Mouse (Mus musculus) embryonic facial prominence, embryonic 11.5 days (tissue): ENCODE measurements around the gene Casz1. TPM values are rescaled to one million over a fixed set of nuclear protein-coding genes. Genes with fewer than 3 reads are reported as not detected.

Source experiments
- ATAC-seq: fragments of 200-750 bp; cut with Nextera tagmentation; replicated peaks from 2 replicates; pipeline ENCODE4 v1.8.0; 2017; ENCODE audit warnings: low read depth; ENCODE audit not compliant: insufficient number of reproducible peaks, low FRiP score, low TSS enrichment
- DNase-seq: peaks from one replicate; pipeline ENCODE4 v3.0.0-alpha.2; 2015; ENCODE audit warnings: low spot score
- H3K27ac ChIP-seq: fragments of 300-500 bp; sonication (generic); replicated peaks from 2 replicates; pipeline ENCODE4 v1.5.1; 2014; ENCODE audit warnings: mild to moderate bottlenecking, low read depth, low read length, control low read depth
- H3K27me3 ChIP-seq: fragments of 300-500 bp; sonication (generic); 2 replicates; pipeline ENCODE4 v1.6.1; 2014; ENCODE audit warnings: mild to moderate bottlenecking, low read length, moderate library complexity, mixed read lengths; ENCODE audit not compliant: control insufficient read depth, insufficient read depth
- H3K36me3 ChIP-seq: fragments of 300-500 bp; sonication (generic); replicated peaks from 2 replicates; pipeline ENCODE4 v1.6.1; 2014; ENCODE audit warnings: low read depth, mild to moderate bottlenecking, low read length, moderate library complexity, mixed read lengths; ENCODE audit not compliant: control insufficient read depth, insufficient read depth
- H3K4me1 ChIP-seq: fragments of 300-500 bp; sonication (generic); 2 replicates; pipeline ENCODE4 v1.6.1; 2014; ENCODE audit warnings: low read length, mixed read lengths; ENCODE audit not compliant: control insufficient read depth, insufficient read depth
- H3K4me2 ChIP-seq: fragments of 300-500 bp; sonication (generic); 2 replicates; pipeline ENCODE4 v1.6.1; 2014; ENCODE audit warnings: low read depth, mild to moderate bottlenecking, control low read depth, low read length, moderate library complexity
- H3K4me3 ChIP-seq: fragments of 300-500 bp; sonication (generic); 2 replicates; pipeline ENCODE4 v1.5.1; 2014; ENCODE audit warnings: low read depth, low read length, control low read depth
- H3K9ac ChIP-seq: fragments of 300-500 bp; sonication (generic); replicated peaks from 2 replicates; pipeline ENCODE4 v1.6.1; 2014; ENCODE audit warnings: mild to moderate bottlenecking, control low read depth, low read length
- H3K9me3 ChIP-seq: fragments of 300-500 bp; sonication (generic); replicated peaks from 2 replicates; pipeline ENCODE4 v1.6.1; 2016; ENCODE audit warnings: mild to moderate bottlenecking, low read length, inconsistent platforms, mixed read lengths; ENCODE audit not compliant: control insufficient read depth
- WGBS: fragments of 180-500 bp; shearing (Covaris S2); extraction: QIAGEN DNeasy Blood & Tissue Kit; methylation state at CpG from one replicate; pipeline ENCODE4 v1.1.7; 2014; 5-methylcytosine and 5-hydroxymethylcytosine counted together
- polyA plus RNA-seq: library from polyadenylated mRNA; unstranded; fragments of >200 nt; fragmentation: Nextera tagmentation; extraction: Ambion mirVana; gene quantifications from 2 replicates; pipeline ENCODE4 v1.2.1, GENCODE M21; 2014

Gene Casz1
- polyA plus RNA-seq, 1 experiment from 2014 or later: 1.1 TPM

GRCm38 (mm10) chr4:148805161-148805810 lies 1.1 kb downstream of the Casz1 start:
- WGBS: under 1% methylated on average over 42 of the region's 42 CpGs
- Histone ChIP-seq H3K36me3 (no peaks in the 10 kb centered on the region), H3K4me2 (peak overlapping the region; percentile 84), H3K4me1 (peaks cover 15% of the 10 kb centered on the region), H3K27me3 (peaks cover 36% of the 10 kb centered on the region), H3K27ac (no peak overlapping the region), H3K4me3 (peak overlapping the region; percentile 44), H3K9ac (peak overlapping the region; percentile 35), H3K9me3 (no peaks in the 10 kb centered on the region)
- ATAC-seq (no peak), DNase-seq (peak; percentile 15)

- under 1% methylated on average over 63 of the region's 64 CpGs for WGBS
- 0 out of 2 replicates have a peak, but pooled peaks have one; percentile 12 for ATAC-seq
- Histone ChIP-seq H3K9me3 (no peaks in the 10 kb centered on the region), H3K27me3 (peaks cover 42% of the 10 kb centered on the region), H3K4me1 (peaks cover 15% of the 10 kb centered on the region), H3K36me3 (no peaks in the 10 kb centered on the region), H3K27ac (no peak overlapping the region), H3K4me3 (peak overlapping the region; percentile 44), H3K4me2 (peak overlapping the region; percentile 84), H3K9ac (peak overlapping the region; percentile 35)
- DNase-seq: no peak
Observed at GRCm38 (mm10) chr4:148805811-148806747, 1.9 kb downstream of the Casz1 start.

DNA sequence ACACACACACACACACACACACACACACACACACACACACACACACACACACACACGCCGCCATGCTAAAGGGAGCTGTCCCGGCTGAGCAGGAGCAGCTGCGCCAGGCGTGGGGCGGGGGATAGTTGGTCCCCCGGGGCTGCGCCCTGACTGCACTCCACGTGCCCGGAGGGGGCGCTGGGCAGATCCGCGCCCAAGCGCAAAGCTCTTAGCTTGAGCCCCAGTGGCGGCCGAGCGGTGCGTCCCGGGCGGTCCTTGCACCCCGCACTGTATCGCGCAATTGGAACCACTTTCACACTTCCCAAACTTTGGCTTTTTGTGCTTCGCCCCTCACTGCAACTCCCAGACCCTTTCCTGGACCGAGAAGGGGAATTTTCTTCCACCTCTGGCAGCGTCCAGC lies 2.6 kb downstream of the Casz1 start:
- Histone ChIP-seq H3K27me3 (peaks cover 46% of the 10 kb centered on the region), H3K4me1 (peaks cover 15% of the 10 kb centered on the region), H3K9me3 (no peaks in the 10 kb centered on the region), H3K36me3 (no peaks in the 10 kb centered on the region), H3K4me3 (peak overlapping the region; percentile 22), H3K27ac (no peak overlapping the region), H3K9ac (no peak overlapping the region), H3K4me2 (peak overlapping the region; percentile 84)
- DNase-seq (peak; percentile 72), ATAC-seq (peak; percentile 5; the same call in 1 of the 2 replicates)
- WGBS: 0% methylated on average over 19 of the region's 26 CpGs

- Histone ChIP-seq H3K27me3 (peaks cover 49% of the 10 kb centered on the region), H3K36me3 (no peaks in the 10 kb centered on the region), H3K9ac (no peak overlapping the region), H3K4me3 (no peak overlapping the region; the same call in 1 of the 2 replicates), H3K4me1 (peaks cover 15% of the 10 kb centered on the region), H3K4me2 (peak overlapping the region; percentile 84), H3K27ac (no peak overlapping the region), H3K9me3 (no peaks in the 10 kb centered on the region)
- 2% methylated on average over 9 of the region's 9 CpGs for WGBS
- no peak for ATAC-seq
- DNase-seq: no peak
Observed at GRCm38 (mm10) chr4:148807397-148807796, 3.2 kb downstream of the Casz1 start.

DNA sequence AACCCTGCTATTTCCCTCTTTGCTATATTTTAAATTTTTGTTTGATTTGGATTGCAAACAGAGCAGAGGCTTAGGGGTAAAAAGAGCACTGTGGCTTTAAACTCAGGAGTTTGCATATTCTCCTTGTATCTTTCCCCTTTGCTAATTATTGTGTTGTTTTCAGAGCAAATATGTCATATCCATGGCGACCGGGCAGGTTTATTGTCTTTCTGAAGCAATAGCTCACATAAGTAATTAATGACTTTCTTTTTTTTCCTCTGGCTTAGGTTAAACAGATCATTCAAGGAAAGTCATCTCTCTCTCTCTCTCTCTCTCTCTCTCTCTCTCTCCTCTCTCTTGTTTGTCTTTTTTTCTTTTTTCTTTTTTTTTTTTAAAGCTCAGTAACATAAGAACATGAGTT lies 4.6 kb downstream of the Casz1 start:
- WGBS: 29% methylated on average over 2 of the region's 2 CpGs
- DNase-seq (no peak), ATAC-seq (no peak)
- Histone ChIP-seq H3K36me3 (no peaks in the 10 kb centered on the region), H3K4me3 (no peak overlapping the region), H3K9me3 (no peaks in the 10 kb centered on the region), H3K27ac (no peak overlapping the region), H3K9ac (no peak overlapping the region), H3K4me1 (peaks cover 15% of the 10 kb centered on the region), H3K4me2 (no peak overlapping the region), H3K27me3 (peaks cover 48% of the 10 kb centered on the region)

DNA sequence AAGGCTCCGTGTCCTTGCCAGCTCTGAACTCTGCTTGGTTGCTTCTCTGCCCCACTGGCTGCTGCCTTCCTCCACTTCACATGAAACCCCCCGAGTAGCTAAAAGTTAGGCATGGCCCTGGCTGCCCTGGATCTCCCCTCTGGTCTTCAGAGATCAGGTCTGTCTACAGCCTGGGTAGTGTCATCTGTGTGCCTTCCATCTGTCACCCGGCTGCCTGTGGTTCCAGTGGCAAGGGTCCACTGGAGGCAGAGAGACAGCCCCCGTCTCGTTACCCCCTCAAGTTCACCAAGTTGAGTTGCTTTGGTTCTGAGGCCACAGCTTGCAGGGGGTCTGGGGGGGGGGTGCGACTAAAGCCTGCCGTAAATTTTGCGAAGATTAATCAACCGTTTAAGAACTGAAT lies 6.5 kb downstream of the Casz1 start:
- Histone ChIP-seq H3K9ac (no peak overlapping the region), H3K9me3 (no peaks in the 10 kb centered on the region), H3K36me3 (no peaks in the 10 kb centered on the region), H3K27ac (no peak overlapping the region), H3K4me3 (no peak overlapping the region), H3K27me3 (peaks cover 40% of the 10 kb centered on the region), H3K4me2 (no peak overlapping the region), H3K4me1 (peaks cover 4% of the 10 kb centered on the region; the same call in 1 of the 2 replicates)
- WGBS: 65% methylated on average over 9 of the region's 9 CpGs
- ATAC-seq (no peak), DNase-seq (no peak)

- no peak overlapping the region for H3K9ac ChIP-seq
- peaks cover 31% of the 10 kb centered on the region for H3K27me3 ChIP-seq
- no peaks in the 10 kb centered on the region for H3K36me3 ChIP-seq
- no peak overlapping the region for H3K4me2 ChIP-seq
- ATAC-seq: no peak
- H3K4me1 ChIP-seq: no peaks in the 10 kb centered on the region
- no peak overlapping the region for H3K27ac ChIP-seq
- 14% methylated on average over 10 of the region's 10 CpGs for WGBS
- H3K4me3 ChIP-seq: no peak overlapping the region
- H3K9me3 ChIP-seq: no peaks in the 10 kb centered on the region
- DNase-seq: peak; percentile 68
Observed at GRCm38 (mm10) chr4:148811940-148812339, 7.7 kb downstream of the Casz1 start.

DNA sequence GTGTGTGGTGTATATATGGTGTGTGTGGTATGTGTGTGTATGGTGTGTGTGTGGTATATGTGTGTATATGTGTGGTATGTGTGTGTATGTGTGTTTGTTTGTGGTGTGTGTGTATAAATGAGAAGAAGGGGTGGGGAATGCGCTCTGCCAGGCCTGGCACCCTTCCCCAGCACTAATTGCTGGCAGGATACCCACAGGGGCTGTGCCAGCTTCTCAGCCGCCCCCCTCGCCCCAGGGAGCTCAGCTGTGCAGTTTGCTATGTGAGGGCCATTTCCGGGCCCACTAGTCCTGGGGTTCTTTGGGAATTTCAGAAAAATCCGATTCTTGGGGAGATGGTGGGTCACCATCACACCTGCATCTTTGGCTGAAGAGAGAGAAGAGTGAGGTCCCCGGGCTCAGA lies 9.0 kb downstream of the Casz1 start:
- Histone ChIP-seq H3K4me1 (no peaks in the 10 kb centered on the region), H3K9ac (no peak overlapping the region)

More for the DNA sequence above, 9.0 kb downstream of the Casz1 start:
- ATAC-seq (no peak), DNase-seq (no peak)
- H3K9me3 ChIP-seq: no peaks in the 10 kb centered on the region
- H3K27ac ChIP-seq: no peak overlapping the region
- H3K36me3 ChIP-seq: no peaks in the 10 kb centered on the region
- 86% methylated on average over 6 of the region's 6 CpGs for WGBS
- no peak overlapping the region for H3K4me3 ChIP-seq
- H3K27me3 ChIP-seq: peaks cover 37% of the 10 kb centered on the region
- H3K4me2 ChIP-seq: no peak overlapping the region
